Mouse (Mus musculus): ENCODE data around the gene Mmp7. TPM values are rescaled to one million over a fixed set of nuclear protein-coding genes. Genes with fewer than 3 reads are reported as not detected.

Mmp7 gene
- polyA plus RNA-seq, 1 experiment, result not detected

GRCm38 (mm10) chr9:7721543-7721942, 29.7 kb downstream of the Mmp7 start:
- no peak for TF ChIP-seq CTCF (IDR thresholded peaks at IDR 0.05; ENCODE audit: borderline replicate concordance, insufficient read depth, low read length)
- no peak for TF ChIP-seq POLR2A (IDR thresholded peaks at IDR 0.05; ENCODE audit: low read depth, low read length)
- Histone ChIP-seq H3K4me1 (ENCODE audit: control insufficient read depth, insufficient read depth, low read length) (no peaks in the 10 kb centered on the region), H3K27ac (ENCODE audit: insufficient read depth, low read length) (no peak overlapping the region), H3K4me3 (ENCODE audit: insufficient read depth, low read length) (no peak overlapping the region)

- no peak overlapping the region for H3K27ac ChIP-seq (ENCODE audit: insufficient read depth, low read length)
- TF ChIP-seq POLR2A (IDR thresholded peaks at IDR 0.05; ENCODE audit: low read depth, low read length), result no peak
- no peak for TF ChIP-seq CTCF (IDR thresholded peaks at IDR 0.05; ENCODE audit: borderline replicate concordance, insufficient read depth, low read length)
- H3K4me3 ChIP-seq (ENCODE audit: insufficient read depth, low read length), result no peak overlapping the region
- H3K4me1 ChIP-seq (ENCODE audit: control insufficient read depth, insufficient read depth, low read length), result no peaks in the 10 kb centered on the region
Measured at GRCm38 (mm10) chr9:7728997-7729396, 37.1 kb downstream of the Mmp7 start.

GRCm38 (mm10) chr9:7742696-7743095, 50.8 kb downstream of the Mmp7 start:
- no peak overlapping the region for H3K27ac ChIP-seq (ENCODE audit: insufficient read depth, low read length)
- no peak overlapping the region for H3K4me3 ChIP-seq (ENCODE audit: insufficient read depth, low read length)
- H3K4me1 ChIP-seq (ENCODE audit: control insufficient read depth, insufficient read depth, low read length), result no peaks in the 10 kb centered on the region
- TF ChIP-seq POLR2A (IDR thresholded peaks at IDR 0.05; ENCODE audit: low read depth, low read length), result no peak
- no peak for TF ChIP-seq CTCF (IDR thresholded peaks at IDR 0.05; ENCODE audit: borderline replicate concordance, insufficient read depth, low read length)

GRCm38 (mm10) chr9:7744156-7744555, 52.3 kb downstream of the Mmp7 start:
- Histone ChIP-seq H3K4me1 (ENCODE audit: control insufficient read depth, insufficient read depth, low read length) (no peaks in the 10 kb centered on the region), H3K27ac (ENCODE audit: insufficient read depth, low read length) (no peak overlapping the region), H3K4me3 (ENCODE audit: insufficient read depth, low read length) (no peak overlapping the region)
- TF ChIP-seq CTCF (IDR thresholded peaks at IDR 0.05; ENCODE audit: borderline replicate concordance, insufficient read depth, low read length), result no peak
- no peak for TF ChIP-seq POLR2A (IDR thresholded peaks at IDR 0.05; ENCODE audit: low read depth, low read length)

- Histone ChIP-seq H3K4me3 (ENCODE audit: insufficient read depth, low read length) (no peak overlapping the region), H3K27ac (ENCODE audit: insufficient read depth, low read length) (no peak overlapping the region), H3K4me1 (ENCODE audit: control insufficient read depth, insufficient read depth, low read length) (no peaks in the 10 kb centered on the region)
- TF ChIP-seq POLR2A (IDR thresholded peaks at IDR 0.05; ENCODE audit: low read depth, low read length) (no peak), CTCF (IDR thresholded peaks at IDR 0.05; ENCODE audit: borderline replicate concordance, insufficient read depth, low read length) (no peak)
Measured at GRCm38 (mm10) chr9:7748881-7749280, 57.0 kb downstream of the Mmp7 start.

Other genes with a start within 250 kb of the Mmp7 start
- gene Mmp3, start 246.3 kb upstream of the Mmp7 start, polyA plus RNA-seq (2011; ENCODE audit: insufficient read length, low read depth, missing spikeins), result 15.5 and 16.4 TPM in 2 replicates
- 0.52 TPM in 1 of 2 replicates, not detected in the other for gene Mmp10, start 189.7 kb upstream of the Mmp7 start, polyA plus RNA-seq (2011; ENCODE audit: insufficient read length, low read depth, missing spikeins)
- not detected in 2 replicates for gene Mmp8, start 133.6 kb upstream of the Mmp7 start, polyA plus RNA-seq (2011; ENCODE audit: insufficient read length, low read depth, missing spikeins)
- gene Mmp27, start 120.7 kb upstream of the Mmp7 start, polyA plus RNA-seq (2011; ENCODE audit: insufficient read length, low read depth, missing spikeins), result not detected in 2 replicates
- not detected in 2 replicates for gene Mmp20, start 63.9 kb upstream of the Mmp7 start, polyA plus RNA-seq (2011; ENCODE audit: insufficient read length, low read depth, missing spikeins)
- 144 and 171 TPM in 2 replicates for gene Tmem123, start 72.0 kb downstream of the Mmp7 start, polyA plus RNA-seq (2011; ENCODE audit: insufficient read length, low read depth, missing spikeins)
- 21.0 and 25.4 TPM in 2 replicates for gene Birc2, start 145.0 kb downstream of the Mmp7 start, polyA plus RNA-seq (2011; ENCODE audit: insufficient read length, low read depth, missing spikeins)
- gene Birc3, start 181.1 kb downstream of the Mmp7 start, polyA plus RNA-seq (2011; ENCODE audit: insufficient read length, low read depth, missing spikeins), result 29.3 and 33.7 TPM in 2 replicates

All from embryonic fibroblast, embryonic 13.5 days (primary cell).